Mouse (Mus musculus) small intestine, adult 2 months (tissue): ENCODE results near the gene Slmap.

ENCODE experiments used
- CTCF ChIP-seq: fragments of 200-500 bp; IDR thresholded peaks from 2 replicates; pipeline ENCODE4 v1.5.1; 2012; ENCODE audit warnings: low read depth, mild to moderate bottlenecking, control low read depth, inconsistent platforms, low read length, moderate library complexity, mixed read lengths; ENCODE audit not compliant: insufficient replicate concordance, insufficient read length; ENCODE audit errors: extremely low read depth
- POLR2A ChIP-seq: fragments of 200-500 bp; IDR thresholded peaks from 2 replicates; pipeline ENCODE4 v1.6.1; 2012; ENCODE audit warnings: low read depth, mild to moderate bottlenecking, control low read depth, inconsistent platforms, low read length, moderate library complexity

- TF ChIP-seq CTCF (no peak), POLR2A (no peak)
Measured at GRCm38 (mm10) chr14:26437771-26438170, 97.0 kb downstream of the Slmap start.
